Mouse (Mus musculus): Measurements from ENCODE around the gene D17Wsu92e.

- no peak for TF ChIP-seq CTCF (IDR thresholded peaks at IDR 0.05; ENCODE audit: extremely low read depth, insufficient read length, insufficient replicate concordance, low read depth, low read length)
- TF ChIP-seq POLR2A (IDR thresholded peaks at IDR 0.05; ENCODE audit: low read depth, low read length) = no peak
Measured at GRCm38 (mm10) chr17:27774198-27774597, 46.2 kb downstream of the D17Wsu92e start.

All from small intestine, adult 2 months (tissue).